Mouse (Mus musculus): ENCODE data around the gene Cd274.
"Not testable (repeated sequence)": the region's sequence is repeated elsewhere in the genome, so short reads cannot be mapped to it uniquely, and the experiment has no call there.

The Cd274 gene

GRCm38 (mm10) chr19:29391279-29391678 lies 24.0 kb downstream of the Cd274 start:
- intact Hi-C loops (cut with DNase I), result no loop called here

- intact Hi-C loops (cut with DNase I), result no loop called here
These were observed 26.1 kb downstream of the Cd274 start for GRCm38 (mm10) chr19:29393333-29393732.

GRCm38 (mm10) chr19:29394721-29395120 lies 27.5 kb downstream of the Cd274 start:
- intact Hi-C loops (cut with DNase I), result no loop called here

GRCm38 (mm10) chr19:29396353-29396752 lies 29.1 kb downstream of the Cd274 start:
- intact Hi-C loops (cut with DNase I), result no loop called here

GRCm38 (mm10) chr19:29399786-29400185 lies 32.5 kb downstream of the Cd274 start:
- intact Hi-C loops (cut with DNase I), result no loop called here

- intact Hi-C loops (cut with DNase I), result no loop called here
These were observed 33.2 kb downstream of the Cd274 start for GRCm38 (mm10) chr19:29400466-29400865.

- intact Hi-C loops (cut with DNase I), result no loop called here
These were observed 35.4 kb downstream of the Cd274 start for GRCm38 (mm10) chr19:29402621-29403020.

- intact Hi-C loops (cut with DNase I), result no loop called here
These were observed 36.0 kb downstream of the Cd274 start for GRCm38 (mm10) chr19:29403251-29403650.

GRCm38 (mm10) chr19:29405388-29405787 lies 38.1 kb downstream of the Cd274 start:
- intact Hi-C loops (cut with DNase I), result no loop called here

- intact Hi-C loops (cut with DNase I), result no loop called here
These were observed 39.1 kb downstream of the Cd274 start for GRCm38 (mm10) chr19:29406042-29407017.

GRCm38 (mm10) chr19:29410619-29411018 lies 43.4 kb downstream of the Cd274 start, which contains the start of gene Pdcd1lg2:
Gene Pdcd1lg2, plus strand, starts transcription at chr19:29410919.
- intact Hi-C loops (cut with DNase I), result no loop called here

- intact Hi-C loops (cut with DNase I), result no loop called here
These were observed 45.5 kb downstream of the Cd274 start for GRCm38 (mm10) chr19:29412476-29413420.

GRCm38 (mm10) chr19:29414513-29414912 lies 47.3 kb downstream of the Cd274 start:
- intact Hi-C loops (cut with DNase I), result no loop called here

- intact Hi-C loops (cut with DNase I), result not testable (repeated sequence)
These were observed 47.7 kb downstream of the Cd274 start for GRCm38 (mm10) chr19:29414917-29415316.

- intact Hi-C loops (cut with DNase I), result no loop called here
These were observed 49.2 kb downstream of the Cd274 start for GRCm38 (mm10) chr19:29416393-29416902.

- intact Hi-C loops (cut with DNase I), result no loop called here
These were observed 49.9 kb downstream of the Cd274 start for GRCm38 (mm10) chr19:29417188-29417587.

- intact Hi-C loops (cut with DNase I), result no loop called here
These were observed 50.6 kb downstream of the Cd274 start for GRCm38 (mm10) chr19:29417894-29418293.

- intact Hi-C loops (cut with DNase I), result no loop called here
These were observed 51.4 kb downstream of the Cd274 start for GRCm38 (mm10) chr19:29418661-29419115.

GRCm38 (mm10) chr19:29419506-29419905 lies 52.3 kb downstream of the Cd274 start:
- intact Hi-C loops (cut with DNase I), result no loop called here

GRCm38 (mm10) chr19:29419946-29420345 lies 52.7 kb downstream of the Cd274 start:
- intact Hi-C loops (cut with DNase I), result no loop called here

- intact Hi-C loops (cut with DNase I), result no loop called here
These were observed 53.1 kb downstream of the Cd274 start for GRCm38 (mm10) chr19:29420397-29420796.

All from adrenal gland (tissue).